Mouse (Mus musculus) liver, embryonic 15.5 days (tissue): ENCODE data around the gene Gpr83. TPM values are rescaled to one million over a fixed set of nuclear protein-coding genes. Genes with fewer than 3 reads are reported as not detected.
"Not testable (repeated sequence)": the region's sequence is repeated elsewhere in the genome, so short reads cannot be mapped to it uniquely, and the experiment has no call there.

ENCODE experiments used
- ATAC-seq: fragments of 200-750 bp; cut with Nextera tagmentation; 2 replicates; pipeline ENCODE4 v1.8.0; 2017; ENCODE audit warnings: moderate number of reproducible peaks, mild to moderate bottlenecking, moderate library complexity; ENCODE audit not compliant: insufficient read depth
- H3K27ac ChIP-seq: fragments of 300-500 bp; sonication (generic); replicated peaks from 2 replicates; pipeline ENCODE4 v1.5.1; 2015; ENCODE audit warnings: mild to moderate bottlenecking, inconsistent platforms
- H3K27me3 ChIP-seq: fragments of 300-500 bp; sonication (generic); 2 replicates; pipeline ENCODE4 v1.6.1; 2015; ENCODE audit warnings: mild to moderate bottlenecking, inconsistent platforms
- H3K36me3 ChIP-seq: fragments of 300-500 bp; sonication (generic); replicated peaks from 2 replicates; pipeline ENCODE4 v1.6.1; 2015; ENCODE audit warnings: moderate library complexity, mild to moderate bottlenecking, inconsistent platforms
- H3K4me1 ChIP-seq: fragments of 300-500 bp; sonication (generic); replicated peaks from 2 replicates; pipeline ENCODE4 v1.6.1; 2015; ENCODE audit warnings: inconsistent platforms
- H3K4me2 ChIP-seq: fragments of 300-500 bp; sonication (generic); 2 replicates; pipeline ENCODE4 v1.6.1; 2015; ENCODE audit warnings: moderate library complexity, mild to moderate bottlenecking, inconsistent platforms
- H3K4me3 ChIP-seq: fragments of 300-500 bp; sonication (generic); replicated peaks from 2 replicates; pipeline ENCODE4 v1.5.1; 2015; ENCODE audit warnings: mild to moderate bottlenecking, inconsistent platforms
- H3K9ac ChIP-seq: fragments of 300-500 bp; sonication (generic); 2 replicates; pipeline ENCODE4 v1.6.1; 2015; ENCODE audit warnings: moderate library complexity, mild to moderate bottlenecking, inconsistent platforms
- H3K9me3 ChIP-seq: fragments of 300-500 bp; sonication (generic); replicated peaks from 2 replicates; pipeline ENCODE4 v1.6.1; 2016; ENCODE audit warnings: inconsistent platforms
- WGBS: fragments of 180-500 bp; shearing (Covaris S2); methylation state at CpG from one replicate; pipeline ENCODE4 v1.1.7; 2015; ENCODE audit warnings: mixed read lengths; ENCODE audit not compliant: insufficient replicate concordance; 5-methylcytosine and 5-hydroxymethylcytosine counted together
- polyA plus RNA-seq: library from polyadenylated mRNA; unstranded; fragments of >200 nt; fragmentation: Nextera tagmentation; extraction: Ambion mirVana; gene quantifications from 2 replicates; pipeline ENCODE4 v1.2.1, GENCODE M21; 2015

Gpr83 gene
- polyA plus RNA-seq, 1 experiment from 2014 or later = 0.05 TPM

DNA sequence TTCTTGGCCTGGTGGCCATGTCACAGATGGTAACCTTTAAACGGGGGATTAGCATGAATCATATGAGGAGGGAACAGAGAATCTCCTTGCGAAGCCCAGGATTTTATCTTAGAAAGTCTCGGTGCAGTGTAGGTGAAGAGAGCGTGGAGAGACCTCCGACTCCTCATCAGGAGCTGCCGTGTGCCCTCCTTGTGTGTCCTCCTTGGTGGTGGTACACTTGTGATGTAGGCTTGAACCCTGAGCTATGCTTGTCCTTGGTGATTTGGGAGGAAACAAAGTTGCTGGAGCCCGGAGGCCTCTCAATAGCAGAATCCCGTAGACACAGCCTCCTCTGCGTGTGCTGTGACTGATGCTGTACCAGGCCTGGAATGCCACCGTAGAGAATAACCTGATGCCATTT lies 10.8 kb downstream of the Gpr83 start:
- ATAC-seq = no peak
- no peaks in the 10 kb centered on the region for H3K27me3 ChIP-seq
- H3K9me3 ChIP-seq = no peaks in the 10 kb centered on the region
- H3K27ac ChIP-seq = no peak overlapping the region
- no peak overlapping the region for H3K9ac ChIP-seq
- no peak overlapping the region for H3K4me2 ChIP-seq
- no peaks in the 10 kb centered on the region for H3K4me1 ChIP-seq
- H3K36me3 ChIP-seq = no peaks in the 10 kb centered on the region
- H3K4me3 ChIP-seq = no peak overlapping the region
- WGBS = 72% methylated on average over 10 of the region's 10 CpGs

DNA sequence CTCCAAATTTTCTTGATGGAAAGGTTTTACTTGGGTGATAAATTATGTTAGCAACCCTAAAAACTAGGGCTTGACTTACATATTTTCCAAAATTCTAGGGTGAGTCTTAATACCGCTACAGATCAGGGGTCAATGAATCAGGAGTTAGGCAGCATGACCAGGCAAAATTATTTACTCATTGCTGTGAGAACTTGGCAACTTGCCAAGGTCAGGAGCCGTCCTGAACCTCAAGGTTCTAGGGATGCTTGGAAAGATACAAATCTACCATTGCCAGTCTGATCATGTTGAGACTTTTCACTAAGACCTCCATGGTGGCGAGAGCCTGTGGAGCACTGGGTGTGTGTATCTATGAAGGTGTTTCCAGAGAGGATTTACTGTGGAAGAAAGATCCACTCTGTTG lies 11.5 kb downstream of the Gpr83 start:
- Histone ChIP-seq H3K27ac (no peak overlapping the region), H3K4me2 (no peak overlapping the region), H3K27me3 (no peaks in the 10 kb centered on the region), H3K4me1 (no peaks in the 10 kb centered on the region), H3K9ac (no peak overlapping the region), H3K36me3 (no peaks in the 10 kb centered on the region), H3K9me3 (no peaks in the 10 kb centered on the region), H3K4me3 (no peak overlapping the region)
- ATAC-seq = no peak
- 55% methylated on average over 3 of the region's 3 CpGs for WGBS

DNA sequence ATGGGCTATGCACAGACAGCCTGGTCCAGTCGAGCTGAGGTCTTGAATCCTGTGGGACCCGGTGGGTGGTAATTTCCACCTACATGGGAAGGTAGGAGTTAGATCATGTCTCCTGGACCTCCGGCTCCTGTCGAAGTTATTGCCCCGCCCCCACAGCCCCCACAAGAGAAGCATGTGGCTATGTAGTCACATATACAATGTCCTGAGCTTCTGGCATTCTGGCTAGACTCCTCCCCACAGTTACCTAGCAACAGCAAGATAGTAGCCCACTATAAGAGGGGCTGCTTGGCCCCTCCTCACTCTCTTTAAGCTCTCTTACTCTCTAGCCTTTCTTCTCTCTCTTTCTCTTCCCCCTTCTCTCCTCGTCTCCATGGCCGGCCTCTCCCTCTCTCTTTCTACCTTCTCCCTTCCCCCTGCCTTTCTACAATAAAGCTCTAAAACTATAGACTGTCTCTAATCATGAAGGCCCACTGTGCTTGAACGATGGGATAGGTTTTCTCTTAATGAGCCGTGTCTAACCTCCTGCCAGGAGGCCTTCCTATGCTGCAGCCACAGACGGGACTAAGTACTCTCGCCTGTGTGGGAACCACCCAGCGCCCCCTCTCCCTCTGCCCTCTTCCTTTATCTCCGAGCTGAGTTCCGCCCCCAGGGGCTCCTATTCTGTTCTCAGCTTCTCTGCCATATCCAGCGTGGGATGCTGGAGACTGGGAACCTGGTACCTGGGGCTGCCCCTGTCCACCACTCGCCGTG lies 12.3 kb downstream of the Gpr83 start:
- Histone ChIP-seq H3K27me3 (no peaks in the 10 kb centered on the region), H3K4me3 (no peak overlapping the region), H3K27ac (no peak overlapping the region), H3K4me1 (no peaks in the 10 kb centered on the region), H3K36me3 (no peaks in the 10 kb centered on the region), H3K9me3 (no peaks in the 10 kb centered on the region), H3K4me2 (no peak overlapping the region), H3K9ac (no peak overlapping the region)
- WGBS = 52% methylated on average over 17 of the region's 17 CpGs
- ATAC-seq = no peak

DNA sequence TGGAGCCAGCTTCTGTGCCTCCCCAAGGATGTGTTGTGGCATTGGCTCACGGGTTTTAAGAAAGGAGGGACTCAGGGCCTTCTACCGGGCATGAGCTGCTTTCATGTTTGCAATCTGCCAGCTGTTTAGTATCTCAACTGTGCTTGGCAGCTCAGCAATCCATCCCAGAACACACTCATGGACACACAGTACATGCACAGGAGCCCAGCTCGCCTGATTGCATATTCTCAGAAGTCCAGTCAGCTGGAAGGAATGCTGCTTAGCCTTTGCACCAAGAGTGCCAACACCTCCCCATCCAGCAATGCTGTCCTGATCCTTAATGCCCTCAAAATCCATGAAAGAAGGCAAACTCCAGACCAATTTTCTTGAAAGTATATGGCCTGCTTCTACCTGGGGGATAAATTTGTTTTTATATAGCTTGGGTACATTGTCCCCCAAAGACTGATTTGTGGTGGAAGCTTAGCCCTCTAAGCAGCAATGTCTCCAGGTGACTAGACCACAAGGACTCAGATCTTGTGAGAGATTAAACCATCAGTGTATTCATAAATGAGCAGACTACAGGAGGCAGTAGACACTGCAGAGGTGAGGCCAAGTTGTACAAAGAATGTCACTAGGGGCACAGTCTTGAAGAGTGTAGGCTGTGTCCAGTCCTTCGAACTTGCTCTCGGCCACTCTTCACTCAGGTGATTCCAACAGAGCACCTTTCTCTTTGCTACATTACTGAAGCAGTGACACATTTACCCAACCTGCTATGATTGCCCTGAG lies 15.9 kb downstream of the Gpr83 start:
- Histone ChIP-seq H3K4me1 (no peaks in the 10 kb centered on the region), H3K27ac (no peak overlapping the region), H3K4me2 (no peak overlapping the region), H3K9ac (no peak overlapping the region), H3K27me3 (no peaks in the 10 kb centered on the region), H3K36me3 (no peaks in the 10 kb centered on the region), H3K4me3 (no peak overlapping the region), H3K9me3 (no peaks in the 10 kb centered on the region)
- WGBS = 62% methylated on average over 5 of the region's 5 CpGs
- ATAC-seq = no peak

DNA sequence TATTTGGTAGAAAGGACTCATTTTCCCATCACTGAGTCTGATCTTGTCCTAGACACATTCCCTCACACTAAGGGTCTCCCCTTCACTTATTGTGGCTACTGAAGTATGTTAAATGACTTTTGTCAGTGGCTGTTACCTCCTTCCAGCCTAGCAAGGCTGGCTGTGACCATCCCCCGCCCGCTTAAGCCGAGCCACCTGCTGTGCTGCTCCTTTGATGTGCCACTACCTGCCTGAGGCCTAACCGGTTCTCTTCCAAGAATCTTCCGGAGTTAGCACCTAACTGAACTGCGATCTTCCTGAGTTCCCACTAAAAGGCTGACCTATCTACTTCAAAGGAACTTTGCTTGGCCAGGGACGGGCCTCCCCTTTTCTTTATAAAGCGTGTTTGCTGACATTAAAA lies 16.6 kb downstream of the Gpr83 start:
- H3K9me3 ChIP-seq, H3K36me3 ChIP-seq, ATAC-seq, H3K27me3 ChIP-seq, H3K4me3 ChIP-seq, H3K4me1 ChIP-seq, H3K27ac ChIP-seq, H3K9ac ChIP-seq, H3K4me2 ChIP-seq: not testable (repeated sequence)
- 56% methylated on average over 8 of the region's 8 CpGs for WGBS

DNA sequence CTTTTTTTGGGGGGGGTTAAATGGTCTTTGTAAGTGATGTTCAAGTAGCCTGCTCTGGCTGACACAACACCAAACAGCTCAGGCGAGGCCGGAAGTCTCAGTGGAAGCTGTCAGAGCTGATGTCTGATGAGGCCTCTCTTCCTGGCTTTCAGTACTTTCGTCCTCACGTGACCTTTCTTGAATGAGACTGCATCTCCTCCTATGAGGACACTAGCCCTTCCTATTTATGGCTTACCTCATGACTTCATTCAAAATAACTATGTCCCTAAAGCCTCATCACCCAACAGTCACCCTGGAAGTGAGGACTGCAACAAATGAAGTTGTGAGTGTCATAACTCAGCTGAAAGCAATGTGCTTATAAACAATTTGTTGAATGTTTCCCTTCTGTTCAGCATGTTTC lies 24.6 kb downstream of the Gpr83 start:
- no peak overlapping the region for H3K4me3 ChIP-seq
- H3K36me3 ChIP-seq = no peaks in the 10 kb centered on the region
- no peak for ATAC-seq
- H3K27ac ChIP-seq = no peak overlapping the region
- H3K27me3 ChIP-seq = no peaks in the 10 kb centered on the region
- peaks cover 5% of the 10 kb centered on the region for H3K4me1 ChIP-seq
- WGBS = 26% methylated on average over 4 of the region's 4 CpGs
- no peak overlapping the region for H3K9ac ChIP-seq
- H3K4me2 ChIP-seq = no peak overlapping the region
- H3K9me3 ChIP-seq = no peaks in the 10 kb centered on the region

DNA sequence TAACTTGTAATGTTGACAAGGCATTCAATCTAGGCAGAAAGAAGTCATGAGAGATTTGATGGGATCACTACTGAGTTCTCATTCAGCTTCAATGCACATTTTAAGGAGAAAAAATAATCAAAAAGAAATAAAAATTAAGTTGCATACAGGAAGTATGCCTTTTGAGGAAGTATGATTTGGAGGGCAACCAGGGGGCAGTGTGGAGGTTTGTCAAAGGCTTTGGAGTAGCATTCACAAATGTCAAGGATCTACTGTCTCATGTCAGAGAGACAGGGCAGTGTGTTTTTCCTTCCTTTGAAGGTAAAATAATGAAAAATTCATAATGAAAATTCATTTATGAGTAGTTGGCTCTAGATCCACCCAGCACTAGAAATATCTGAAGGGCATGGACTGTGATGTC lies 25.1 kb downstream of the Gpr83 start:
- ATAC-seq = no peak
- Histone ChIP-seq H3K9me3 (no peaks in the 10 kb centered on the region), H3K4me1 (peaks cover 5% of the 10 kb centered on the region), H3K27ac (no peak overlapping the region), H3K36me3 (no peaks in the 10 kb centered on the region), H3K4me3 (no peak overlapping the region), H3K27me3 (no peaks in the 10 kb centered on the region), H3K9ac (no peak overlapping the region), H3K4me2 (no peak overlapping the region)

DNA sequence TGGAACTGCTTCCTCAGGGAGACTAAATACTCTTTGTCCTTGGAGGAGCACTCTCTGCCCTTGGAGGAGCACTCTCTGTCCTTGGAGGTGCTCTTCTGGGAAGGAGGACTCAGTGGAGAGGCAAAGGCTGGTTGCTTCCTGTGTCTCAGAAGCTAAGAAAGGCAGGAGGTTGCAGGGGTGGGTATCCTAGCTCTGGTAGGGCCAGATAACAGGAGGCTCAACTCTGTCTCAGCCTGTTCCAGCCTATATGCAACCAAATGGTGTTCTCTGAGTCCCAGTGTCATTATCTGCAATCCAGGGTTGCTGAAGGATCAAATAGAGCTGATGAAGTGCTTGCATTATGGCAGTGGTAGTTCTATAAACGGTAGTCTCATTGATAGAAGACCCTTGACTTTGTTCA lies 25.9 kb downstream of the Gpr83 start:
- Histone ChIP-seq H3K4me1 (peaks cover 5% of the 10 kb centered on the region), H3K4me3 (no peak overlapping the region), H3K27ac (no peak overlapping the region), H3K9me3 (no peaks in the 10 kb centered on the region), H3K36me3 (no peaks in the 10 kb centered on the region), H3K4me2 (no peak overlapping the region), H3K9ac (no peak overlapping the region), H3K27me3 (no peaks in the 10 kb centered on the region)
- peak; percentile 65 for ATAC-seq
- 33% methylated on average over 1 of the region's 1 CpGs for WGBS

DNA sequence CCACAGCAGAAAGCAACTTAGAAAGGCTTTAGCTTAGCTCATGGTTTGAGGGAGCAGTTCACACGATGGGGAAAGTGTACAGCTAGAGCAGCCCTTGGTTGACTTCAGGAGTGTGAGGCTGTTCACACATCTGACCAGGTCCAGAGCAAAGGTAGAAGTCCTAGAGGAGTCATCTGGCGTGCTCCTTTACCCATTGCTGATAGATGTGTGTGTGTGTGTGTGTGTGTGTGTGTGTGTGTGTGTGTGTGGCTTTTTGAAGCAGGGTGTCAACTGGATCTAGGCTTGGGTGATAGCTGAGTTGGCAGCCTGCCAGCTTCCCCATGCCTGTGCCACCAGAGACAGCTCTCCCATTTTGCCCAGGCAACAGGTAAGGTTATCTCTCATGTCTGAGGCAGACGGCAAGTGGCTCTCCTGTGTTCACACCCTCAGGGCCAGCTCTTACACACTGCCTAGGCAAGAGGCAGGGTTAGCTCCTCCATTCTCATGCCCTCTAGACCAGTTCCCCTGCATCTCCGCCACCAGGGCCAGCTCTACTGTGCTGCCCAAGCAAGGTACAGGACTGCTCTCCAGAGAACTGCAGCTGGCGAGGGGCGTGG lies 27.9 kb downstream of the Gpr83 start:
- Histone ChIP-seq H3K27ac (no peak overlapping the region), H3K27me3 (no peaks in the 10 kb centered on the region), H3K9ac (no peak overlapping the region), H3K4me1 (peaks cover 5% of the 10 kb centered on the region), H3K4me2 (no peak overlapping the region), H3K36me3 (no peaks in the 10 kb centered on the region), H3K9me3 (no peaks in the 10 kb centered on the region), H3K4me3 (no peak overlapping the region)
- 0 out of 2 replicates have a peak, but pooled peaks have one; percentile 5 for ATAC-seq
- 58% methylated on average over 6 of the region's 6 CpGs for WGBS

DNA sequence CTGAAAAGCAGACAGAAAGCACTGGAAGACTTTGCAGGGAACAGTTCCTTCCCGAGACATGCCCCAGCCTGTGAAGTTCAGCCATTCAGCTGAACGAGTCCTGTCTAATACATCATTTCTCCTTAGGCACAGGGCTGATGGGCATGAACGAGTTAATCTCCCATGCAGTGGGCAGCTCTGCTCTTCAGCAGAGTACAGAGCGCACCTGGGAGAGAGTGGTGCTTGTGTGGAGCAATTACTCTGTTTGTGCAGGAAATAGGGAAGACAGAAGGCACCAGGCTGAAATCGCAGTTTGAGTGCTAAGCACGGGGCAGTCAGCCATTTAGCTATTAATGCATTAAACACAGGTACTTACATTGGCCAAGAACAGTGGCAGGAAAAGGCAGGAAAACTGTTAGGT lies 28.7 kb downstream of the Gpr83 start:
- 55% methylated on average over 6 of the region's 6 CpGs for WGBS
- peaks cover 11% of the 10 kb centered on the region for H3K4me1 ChIP-seq

DNA sequence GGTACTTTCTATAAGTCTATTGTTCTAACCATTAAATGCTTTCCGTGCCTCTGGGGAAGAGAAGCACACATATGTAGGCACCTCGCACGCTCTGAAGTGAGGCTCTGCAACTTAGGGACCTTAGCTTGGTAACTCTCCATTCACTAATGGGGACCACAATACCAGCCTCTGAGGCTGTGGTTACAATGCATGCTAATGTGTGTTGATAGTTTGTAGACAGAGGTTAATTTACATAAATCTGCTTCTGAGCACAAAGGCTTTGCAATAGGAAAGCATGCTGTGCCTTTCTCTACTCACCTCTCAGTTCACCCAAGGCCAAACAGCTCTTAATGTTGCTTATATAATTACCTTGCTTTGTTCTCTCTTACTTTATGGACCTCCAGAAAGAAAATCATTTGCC lies 30.7 kb downstream of the Gpr83 start:
- Histone ChIP-seq H3K9ac (no peak overlapping the region), H3K4me2 (no peak overlapping the region), H3K36me3 (no peaks in the 10 kb centered on the region), H3K9me3 (no peaks in the 10 kb centered on the region), H3K27ac (no peak overlapping the region), H3K4me3 (no peak overlapping the region), H3K4me1 (peaks cover 11% of the 10 kb centered on the region), H3K27me3 (no peaks in the 10 kb centered on the region)
- ATAC-seq = no peak
- WGBS = 69% methylated on average over 3 of the region's 3 CpGs

More for the DNA sequence above, 28.7 kb downstream of the Gpr83 start:
- Histone ChIP-seq H3K27me3 (no peaks in the 10 kb centered on the region), H3K36me3 (no peaks in the 10 kb centered on the region), H3K9me3 (no peaks in the 10 kb centered on the region), H3K27ac (no peak overlapping the region), H3K4me2 (no peak overlapping the region), H3K4me3 (no peak overlapping the region), H3K9ac (no peak overlapping the region)
- no peak for ATAC-seq
